Mouse (Mus musculus): ENCODE results near the gene Atp2b2.

Gene Atp2b2

DNA sequence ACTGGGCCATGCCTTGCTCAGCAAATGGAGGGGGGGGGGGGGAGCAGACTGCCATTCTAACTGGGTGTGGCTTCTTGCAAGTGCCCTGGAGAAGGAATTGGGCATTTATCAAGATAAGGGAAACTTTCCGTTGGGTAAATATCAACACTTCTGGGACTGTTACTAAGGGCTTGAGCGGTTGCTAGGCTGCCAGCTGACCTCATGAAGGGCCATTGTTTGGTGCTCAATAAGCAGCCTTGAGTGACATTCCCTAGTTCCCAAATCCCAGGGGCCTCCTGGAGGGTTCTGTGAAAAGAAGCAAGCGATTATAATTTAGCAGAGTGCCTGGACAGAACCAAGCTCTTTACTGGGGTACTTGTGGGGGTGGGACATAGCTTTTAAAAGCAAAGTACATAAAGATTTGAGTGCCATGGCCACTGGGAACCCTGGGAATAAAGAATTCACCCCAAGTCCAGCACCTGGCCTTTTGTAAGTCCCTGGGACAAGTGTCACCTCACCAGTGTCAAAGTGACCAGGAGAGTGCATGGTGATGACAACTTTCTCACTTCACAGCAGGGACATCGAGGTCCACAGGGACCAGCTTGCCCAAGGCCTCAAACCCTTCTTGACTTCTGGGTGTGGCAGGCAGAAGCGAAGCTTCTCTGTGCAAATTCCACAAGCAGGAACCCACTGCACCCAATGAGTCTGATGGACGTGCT lies 105.5 kb downstream of the Atp2b2 start:
- DNase-seq: no peak

GRCm38 (mm10) chr6:113936111-113936510 lies 106.3 kb downstream of the Atp2b2 start:
- DNase-seq: no peak

- DNase-seq: no peak
Measured at GRCm38 (mm10) chr6:113934692-113935091, 107.7 kb downstream of the Atp2b2 start.

GRCm38 (mm10) chr6:113933261-113934151 lies 108.9 kb downstream of the Atp2b2 start:
- no peak for DNase-seq

DNA sequence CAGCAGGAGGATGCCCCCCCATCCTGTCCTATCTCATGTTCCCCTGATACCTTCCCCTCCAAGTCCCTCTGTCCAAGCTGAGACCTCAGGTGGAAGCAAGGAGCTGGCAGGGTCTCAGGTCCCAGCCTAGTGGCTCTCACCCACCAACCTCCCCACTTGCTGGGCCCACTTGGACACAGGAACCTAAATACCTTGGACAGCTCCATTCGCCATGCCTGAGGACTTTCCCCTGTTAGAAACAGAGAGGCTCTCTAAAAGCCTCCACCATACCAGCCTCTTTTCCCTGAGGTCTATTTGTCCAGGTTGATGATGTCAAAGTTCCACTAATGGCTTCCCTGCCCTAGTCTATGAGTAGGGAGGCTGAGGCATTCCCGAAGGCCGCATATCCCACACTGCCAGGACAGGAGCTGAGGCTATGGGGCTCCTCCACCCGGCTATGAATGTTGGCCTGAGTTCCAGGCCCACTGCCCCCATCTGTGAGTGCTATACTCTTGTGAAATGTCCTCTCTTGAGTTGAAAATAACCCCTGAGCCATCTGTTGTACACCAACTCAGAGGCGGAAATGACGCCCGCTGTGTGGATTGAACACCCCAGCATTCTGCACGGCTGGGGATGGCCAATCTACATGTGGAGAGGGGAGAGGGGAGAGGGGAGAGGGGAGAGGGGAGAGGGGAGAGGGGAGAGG lies 113.1 kb downstream of the Atp2b2 start:
- no peak for DNase-seq

DNA sequence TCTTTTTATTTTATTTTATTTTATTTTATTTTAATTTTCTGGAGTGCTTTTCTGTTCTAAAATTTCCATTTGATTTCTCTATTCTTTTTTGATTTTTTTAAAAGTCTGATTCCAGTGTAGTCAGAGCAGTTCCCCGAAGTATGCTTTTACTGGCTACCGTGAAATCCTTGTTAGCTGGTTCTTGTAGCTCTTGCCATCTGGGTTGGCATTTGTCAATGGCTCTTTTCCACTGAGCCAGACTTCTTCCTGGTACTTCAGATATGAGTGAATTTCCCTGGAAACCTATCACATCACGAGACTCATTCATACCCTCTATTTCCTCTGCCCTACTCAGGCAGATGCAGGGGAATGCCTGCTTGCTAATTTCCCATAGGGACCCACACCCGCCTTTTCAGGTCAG lies 119.2 kb downstream of the Atp2b2 start:
- DNase-seq: no peak

DNA sequence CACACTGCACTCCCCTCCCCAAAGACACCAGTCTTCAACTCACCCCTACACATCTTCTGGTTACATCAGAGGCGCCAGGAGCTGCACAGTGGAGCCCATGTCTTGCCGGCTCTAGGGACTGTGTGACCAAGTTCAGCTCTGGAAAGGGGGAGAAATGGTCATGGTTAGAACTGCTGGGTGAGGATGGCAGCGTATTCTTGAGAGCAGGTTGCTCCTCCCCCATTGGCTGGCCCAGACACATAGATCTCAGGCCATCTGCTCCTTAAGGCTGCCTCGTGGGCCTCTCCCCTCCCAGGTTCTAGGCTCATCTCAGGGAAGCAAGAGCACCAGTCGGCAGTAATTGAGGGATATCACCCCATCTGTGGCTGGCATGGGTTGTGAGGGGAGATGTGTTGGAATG lies 121.9 kb downstream of the Atp2b2 start:
- DNase-seq: no peak

DNA sequence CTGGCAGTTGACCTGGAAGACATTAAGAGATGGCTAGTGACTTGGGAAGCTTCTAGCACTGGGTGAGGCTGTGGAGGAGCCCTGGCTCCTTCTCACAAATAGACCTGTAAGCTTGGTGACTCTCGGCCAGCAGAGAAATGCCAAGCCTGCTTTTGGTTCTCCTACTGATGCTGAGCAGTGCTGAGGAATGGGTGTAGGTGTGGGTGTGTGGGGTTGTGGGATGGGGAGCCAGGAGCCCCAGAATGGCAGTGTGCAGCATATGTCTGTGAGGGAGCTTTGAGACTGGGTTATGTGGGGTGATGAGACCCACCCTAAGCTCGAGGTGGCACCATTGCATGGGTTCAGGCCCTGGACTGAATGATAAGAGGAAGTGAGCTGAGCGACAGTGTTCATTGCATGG lies 129.7 kb downstream of the Atp2b2 start:
- no peak for DNase-seq

- no peak for DNase-seq
Measured at GRCm38 (mm10) chr6:113911094-113911493, 131.3 kb downstream of the Atp2b2 start.

GRCm38 (mm10) chr6:113910411-113911055 lies 131.9 kb downstream of the Atp2b2 start:
- no peak for DNase-seq

- no peak for DNase-seq
Measured at GRCm38 (mm10) chr6:113909836-113910235, 132.6 kb downstream of the Atp2b2 start.

DNA sequence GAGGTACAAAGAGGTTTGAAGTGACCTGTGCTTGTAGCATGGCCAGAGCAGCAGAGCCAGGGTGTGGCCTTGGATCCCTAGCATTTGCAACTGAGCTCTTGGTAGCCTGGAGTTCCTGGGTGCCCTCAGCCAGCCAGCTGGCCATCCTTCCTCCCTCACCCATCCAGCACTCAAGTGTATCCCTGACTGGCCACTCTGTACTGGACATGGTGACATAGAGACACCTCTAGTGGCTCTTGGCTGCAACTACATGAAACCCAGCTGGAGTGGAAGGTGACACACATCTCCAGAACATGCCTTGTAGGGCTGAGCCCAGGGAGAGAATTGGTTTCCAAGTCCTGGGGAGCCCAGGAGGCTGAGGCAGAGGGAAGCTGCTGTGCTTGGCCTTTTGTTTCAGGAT lies 134.3 kb downstream of the Atp2b2 start:
- no peak for DNase-seq

DNA sequence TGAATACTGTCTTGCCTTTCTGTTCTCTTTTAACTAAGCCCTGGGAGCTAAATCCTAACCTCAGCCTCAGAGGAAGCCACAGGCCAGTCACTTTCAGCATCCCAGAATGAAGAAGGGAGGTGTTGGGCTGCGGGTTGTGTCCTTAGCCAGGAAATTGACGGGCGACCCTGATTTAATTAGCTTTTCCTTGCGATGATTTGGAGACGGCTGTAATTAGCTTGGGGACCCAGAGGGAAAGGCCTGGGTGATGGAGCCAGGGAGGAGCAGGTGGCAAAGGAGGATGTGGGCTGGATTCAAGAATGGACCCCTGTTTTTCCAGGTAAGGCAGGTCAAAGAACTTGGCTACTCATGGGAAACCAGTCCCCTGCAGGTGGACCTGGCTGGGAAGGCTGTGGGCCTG lies 138.0 kb downstream of the Atp2b2 start:
- no peak for DNase-seq

DNA sequence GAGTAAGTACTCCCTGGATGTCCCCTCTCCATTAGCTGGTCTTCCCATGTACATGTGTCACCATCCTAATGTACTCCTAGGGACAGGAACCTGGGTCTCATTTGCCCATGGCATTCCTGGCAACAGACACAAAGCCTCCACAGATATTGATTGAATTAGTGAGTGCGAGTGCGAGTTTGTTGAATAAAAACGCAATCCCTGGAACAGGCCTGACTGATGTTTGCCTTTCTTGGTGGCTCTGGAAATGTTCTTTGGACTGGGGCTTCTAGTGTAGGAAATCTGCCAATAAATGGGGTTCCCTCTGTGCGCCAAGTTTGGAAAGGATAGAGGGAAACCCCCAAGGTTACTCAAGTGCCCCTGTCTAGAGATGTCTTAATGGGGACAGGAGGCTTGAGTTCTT lies 146.4 kb downstream of the Atp2b2 start:
- no peak for DNase-seq

GRCm38 (mm10) chr6:113894008-113894407 lies 148.4 kb downstream of the Atp2b2 start:
- DNase-seq: no peak

- no peak for DNase-seq
Measured at GRCm38 (mm10) chr6:113892091-113892674, 150.2 kb downstream of the Atp2b2 start.

GRCm38 (mm10) chr6:113891225-113891967 lies 151.0 kb downstream of the Atp2b2 start:
- no peak for DNase-seq

DNA sequence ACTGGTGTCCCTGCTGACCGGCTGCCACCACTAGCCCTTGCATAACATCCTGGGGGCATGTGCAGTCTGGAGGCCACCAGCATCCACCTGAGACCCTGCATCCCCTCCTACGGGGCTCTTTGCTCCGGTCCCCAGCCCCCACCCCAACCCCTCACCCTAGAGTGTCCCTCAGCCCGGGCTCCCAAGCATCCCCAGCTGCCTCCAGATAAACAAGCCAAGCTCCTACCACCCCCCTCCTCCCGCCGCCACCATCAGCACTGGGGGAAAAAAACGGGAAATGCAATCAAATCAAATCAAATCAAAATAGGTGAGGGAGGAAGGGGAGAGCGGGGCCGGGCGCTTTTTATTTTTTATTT lies 151.6 kb downstream of the Atp2b2 start:
- DNase-seq: no peak

DNA sequence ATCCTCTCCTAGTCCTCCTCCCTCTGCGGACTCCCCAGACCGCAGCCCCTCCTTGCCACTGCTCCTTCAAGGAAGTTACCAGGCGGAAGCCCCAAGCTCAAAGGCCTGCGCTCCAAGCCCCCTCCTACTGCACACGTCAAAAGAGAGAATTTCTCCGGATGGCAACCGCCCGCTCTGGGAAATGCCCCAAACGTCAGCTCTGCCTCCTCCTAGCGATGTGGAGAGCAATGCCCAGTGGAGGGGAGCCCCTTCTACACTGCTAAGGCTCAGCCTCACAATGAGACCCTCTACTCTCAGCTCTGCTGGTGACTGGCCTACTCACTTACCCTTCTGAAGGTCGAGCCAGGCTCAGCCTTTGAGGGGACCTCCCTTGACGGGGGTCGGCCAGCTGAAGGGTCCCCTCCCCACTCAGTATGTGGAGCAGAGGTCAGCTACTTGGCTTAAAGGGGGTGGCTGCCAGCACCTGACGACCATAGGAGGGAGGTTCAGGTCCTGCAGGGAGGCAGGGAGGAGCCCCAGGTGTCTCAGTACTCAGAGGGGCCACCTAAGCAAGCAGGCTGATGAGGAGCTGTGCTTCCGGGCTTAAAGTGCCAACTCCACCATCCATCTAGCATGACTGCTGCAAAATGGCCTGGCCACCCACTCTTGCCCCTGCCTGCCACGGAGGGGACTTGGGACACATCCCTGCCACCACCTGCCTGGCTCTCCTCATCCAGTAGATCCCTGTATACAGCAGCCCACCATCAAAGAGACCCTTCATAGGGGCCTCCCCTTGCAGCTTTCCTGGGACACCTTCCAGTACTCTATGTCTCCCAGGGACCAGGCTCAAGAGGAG lies 152.2 kb downstream of the Atp2b2 start:
- no peak for DNase-seq

DNA sequence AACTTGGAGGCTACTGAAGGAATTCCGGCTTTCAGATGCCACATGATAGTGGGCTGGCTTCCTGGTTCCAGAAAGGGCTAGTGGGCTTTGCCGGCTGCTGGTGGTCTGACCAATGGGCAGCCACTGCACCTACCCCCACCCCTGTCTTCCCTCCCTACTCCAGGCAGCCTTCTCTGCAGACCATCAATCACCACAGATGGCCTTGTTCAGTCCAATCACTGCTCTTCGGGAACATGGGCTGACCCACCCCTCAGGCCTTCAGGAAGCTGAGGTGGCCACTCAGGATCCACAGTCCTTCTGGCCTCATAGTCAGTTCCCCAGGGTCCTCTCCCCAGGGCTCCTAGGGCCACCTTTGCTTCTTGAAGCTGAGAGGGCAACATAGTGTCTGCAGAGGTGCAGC lies 153.2 kb downstream of the Atp2b2 start:
- DNase-seq: no peak

DNA sequence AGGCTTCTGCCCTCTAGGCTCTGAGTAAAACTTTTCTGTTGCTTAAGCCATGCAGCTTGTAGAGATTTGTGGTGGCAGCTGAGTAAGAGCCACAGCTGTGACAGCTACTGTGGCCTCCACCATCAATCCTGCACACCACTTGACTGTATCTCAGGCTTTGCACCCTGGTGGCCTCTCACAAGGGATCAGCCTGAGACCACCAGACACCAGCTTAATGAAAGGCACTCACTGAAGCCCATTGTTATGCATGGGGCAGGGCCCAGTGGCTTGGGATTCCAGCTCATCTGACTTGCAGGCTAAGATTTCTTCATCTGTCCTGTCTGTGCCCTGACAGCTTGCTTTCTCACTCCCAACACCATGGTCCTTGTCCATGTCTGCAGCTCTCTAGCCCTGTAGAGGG lies 155.5 kb downstream of the Atp2b2 start:
- no peak for DNase-seq
